24 mouse cellular contexts compared by ENCODE assay signal in the genomic region with DNA sequence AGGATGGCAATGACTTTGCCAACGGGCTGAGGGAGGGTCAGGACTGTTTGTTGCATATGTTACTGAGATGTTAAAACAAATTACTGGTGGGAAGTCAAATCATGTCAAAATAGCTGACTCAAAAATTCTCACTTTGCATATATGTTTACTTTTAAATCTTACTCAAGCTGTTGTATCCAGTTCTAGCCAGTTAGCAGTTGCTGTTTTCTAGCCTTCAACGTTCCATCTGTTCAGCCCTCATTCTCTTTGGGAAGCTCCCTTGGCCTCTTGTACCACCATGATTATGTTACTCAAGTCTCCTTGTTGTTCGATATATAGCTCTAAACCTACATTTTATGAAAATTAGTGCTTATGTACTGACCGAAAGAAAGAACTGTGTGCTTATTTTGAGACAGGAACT. TPM values are rescaled to one million over a fixed set of nuclear protein-coding genes. Genes with fewer than 3 reads are reported as not detected.
"Had no signal": no experiment of that assay in that cellular context is flagged by ENCODE, and none has a peak within 500 bp of the region (broad histone marks: within the 10 kb centered on the region; RNA-seq: fewer than 3 reads in every experiment).

No protein-coding gene starts in this region.

- H3K4me3 ChIP-seq: lung, embryonic 15.5 days; megakaryocyte, embryonic 14.5 days; midbrain, embryonic 13.5 days; midbrain, embryonic 15.5 days; neural tube, embryonic 12.5 days; stomach, embryonic 15.5 days had no signal

- H3K9me3 ChIP-seq: lung, embryonic 15.5 days; midbrain, embryonic 13.5 days; midbrain, embryonic 15.5 days; neural tube, embryonic 12.5 days; stomach, embryonic 15.5 days had no signal

- H3K36me3 ChIP-seq: lung, embryonic 15.5 days; midbrain, embryonic 13.5 days; midbrain, embryonic 15.5 days; neural tube, embryonic 12.5 days; stomach, embryonic 15.5 days had no signal

- H3K4me2 ChIP-seq: lung, embryonic 15.5 days; midbrain, embryonic 13.5 days; midbrain, embryonic 15.5 days; neural tube, embryonic 12.5 days; stomach, embryonic 15.5 days had no signal

- H3K27ac ChIP-seq: lung, embryonic 15.5 days; macrophage; midbrain, embryonic 13.5 days; midbrain, embryonic 15.5 days; neural tube, embryonic 12.5 days; stomach, embryonic 15.5 days; stomach, postnatal 0 days had no signal

- H3K9ac ChIP-seq: liver, postnatal 0 days; lung, embryonic 15.5 days; midbrain, embryonic 13.5 days; midbrain, embryonic 15.5 days; neural tube, embryonic 12.5 days; stomach, embryonic 15.5 days had no signal

- H3K27me3 ChIP-seq: lung, embryonic 15.5 days; megakaryocyte, embryonic 14.5 days; midbrain, embryonic 13.5 days; midbrain, embryonic 15.5 days; neural tube, embryonic 12.5 days; stomach, embryonic 15.5 days had no signal

- DNase-seq: liver, postnatal 0 days; lung, adult 2 months; lung, postnatal 14 days; lung, postnatal 36 days; right cerebral cortex, postnatal 14 days; thymus, adult 2 months; thymus, postnatal 25 days; thymus, postnatal 4 days had no signal

- ATAC-seq: liver, postnatal 0 days; lung, postnatal 0 days; midbrain, embryonic 13.5 days; midbrain, embryonic 15.5 days had no signal

RNA-seq across cellular contexts. Expression of gene Tmem253, which starts 10.9 kb away (rescaled TPM):
- total RNA-seq: midbrain, postnatal 0 days; monocyte, adult 5-6 weeks; neutrophil, adult 5-6 weeks had no signal

RNA-seq across cellular contexts. Expression of gene Olfr221, which starts 15.9 kb away (rescaled TPM):
- total RNA-seq: megakaryocyte progenitor cell, adult 5-6 weeks; midbrain, postnatal 0 days; monocyte, adult 5-6 weeks; neutrophil, adult 5-6 weeks had no signal
- polyA plus RNA-seq: liver, postnatal 0 days; lung, adult 2 months; lung, embryonic 15.5 days; lung, postnatal 0 days; macrophage; midbrain, embryonic 13.5 days; midbrain, embryonic 15.5 days; midbrain, postnatal 0 days; neural tube, embryonic 12.5 days; neural tube, embryonic 14.5 days; spleen, adult 2 months; stomach, embryonic 15.5 days; stomach, postnatal 0 days; thymus, adult 2 months; urinary bladder, adult 2 months had no signal
